Mouse (Mus musculus) olfactory bulb, adult 2 months (tissue): ENCODE measurements around the gene Syt3. TPM values are rescaled to one million over a fixed set of nuclear protein-coding genes. Genes with fewer than 3 reads are reported as not detected.
A peak's percentile ranks its signal among the peaks of the same experiment; 100 is the strongest.

Experiments used
- H3K27ac ChIP-seq: fragments of 200-500 bp; 2 replicates; pipeline ENCODE4 v1.5.1; 2012; ENCODE audit warnings: low read depth, low read length; ENCODE audit not compliant: insufficient read depth
- H3K4me1 ChIP-seq: fragments of 200-500 bp; 2 replicates; pipeline ENCODE4 v1.6.1; 2012; ENCODE audit warnings: low read length; ENCODE audit not compliant: control insufficient read depth, insufficient read depth
- H3K4me3 ChIP-seq: fragments of 200-500 bp; 2 replicates; pipeline ENCODE4 v1.5.1; 2012; ENCODE audit warnings: mild to moderate bottlenecking, low read depth, low read length, moderate library complexity; ENCODE audit not compliant: insufficient read depth
- CTCF ChIP-seq: fragments of 200-500 bp; IDR thresholded peaks from 2 replicates; pipeline ENCODE4 v1.5.1; 2012; ENCODE audit warnings: low read depth, mild to moderate bottlenecking, low read length, moderate library complexity; ENCODE audit not compliant: insufficient read depth
- POLR2A ChIP-seq: fragments of 200-500 bp; IDR thresholded peaks from 2 replicates; pipeline ENCODE4 v1.6.1; 2012; ENCODE audit warnings: mild to moderate bottlenecking, low read depth, low read length, moderate library complexity; ENCODE audit not compliant: insufficient read depth
- WGBS: fragments of 180-500 bp; shearing (Covaris S2); methylation state at CpG from one replicate; pipeline ENCODE4 v1.1.7; 2018; 5-methylcytosine and 5-hydroxymethylcytosine counted together
- polyA plus RNA-seq: library from polyadenylated mRNA; stranded (reverse); fragments of >200 nt; gene quantifications from 2 replicates; pipeline ENCODE4 v1.2.4, GENCODE M21; 2012; ENCODE audit warnings: low replicate concordance; ENCODE audit not compliant: missing spikeins, insufficient read depth, insufficient read length

Syt3 gene
- polyA plus RNA-seq, 1 experiment, result not detected

GRCm38 (mm10) chr7:44356590-44357481 lies 27.1 kb upstream of the Syt3 start:
- H3K27ac ChIP-seq, result no peak overlapping the region
- peaks cover 66% of the 10 kb centered on the region for H3K4me1 ChIP-seq
- H3K4me3 ChIP-seq, result no peak overlapping the region
- 25% methylated on average over 35 of the region's 35 CpGs for WGBS
- TF ChIP-seq CTCF, result no peak
- no peak for TF ChIP-seq POLR2A

GRCm38 (mm10) chr7:44357531-44357930 lies 26.4 kb upstream of the Syt3 start:
- TF ChIP-seq CTCF (no peak), POLR2A (no peak)
- H3K27ac ChIP-seq, result no peak overlapping the region
- no peak overlapping the region for H3K4me3 ChIP-seq
- peaks cover 59% of the 10 kb centered on the region for H3K4me1 ChIP-seq
- 35% methylated on average over 10 of the region's 10 CpGs for WGBS

- peaks cover 54% of the 10 kb centered on the region for H3K4me1 ChIP-seq
- H3K27ac ChIP-seq, result no peak overlapping the region
- TF ChIP-seq CTCF (no peak), POLR2A (no peak)
- H3K4me3 ChIP-seq, result no peak overlapping the region
- 32% methylated on average over 5 of the region's 5 CpGs for WGBS
These were observed 25.9 kb upstream of the Syt3 start for GRCm38 (mm10) chr7:44358012-44358411.

GRCm38 (mm10) chr7:44358886-44359654 lies 24.8 kb upstream of the Syt3 start:
- peak overlapping the region; percentile 43; the same call in 1 of the 2 replicates for H3K27ac ChIP-seq
- 7% methylated on average over 23 of the region's 26 CpGs for WGBS

GRCm38 (mm10) chr7:44359908-44360672 lies 23.8 kb upstream of the Syt3 start:
- no peak for TF ChIP-seq CTCF
- peak; percentile 83 for TF ChIP-seq POLR2A
- H3K4me3 ChIP-seq, result peak overlapping the region; percentile 69
- peaks cover 39% of the 10 kb centered on the region for H3K4me1 ChIP-seq
- H3K27ac ChIP-seq, result peak overlapping the region; percentile 93
- WGBS, result under 1% methylated on average over 54 of the region's 54 CpGs

More at GRCm38 (mm10) chr7:44358886-44359654, 24.8 kb upstream of the Syt3 start:
- 0 out of 2 replicates have a peak overlapping the region, but pooled peaks have one; percentile 9 for H3K4me3 ChIP-seq
- TF ChIP-seq POLR2A (no peak), CTCF (no peak)
- H3K4me1 ChIP-seq, result peaks cover 44% of the 10 kb centered on the region

- 6% methylated on average over 21 of the region's 21 CpGs for WGBS
- peak overlapping the region; percentile 93; the same call in 1 of the 2 replicates for H3K27ac ChIP-seq
- peaks cover 39% of the 10 kb centered on the region for H3K4me1 ChIP-seq
- TF ChIP-seq POLR2A, result no peak
- no peak for TF ChIP-seq CTCF
- peak overlapping the region; percentile 69 for H3K4me3 ChIP-seq
These were observed 23.1 kb upstream of the Syt3 start for GRCm38 (mm10) chr7:44360792-44361301.

GRCm38 (mm10) chr7:44372678-44373077 lies 11.2 kb upstream of the Syt3 start:
- H3K27ac ChIP-seq, result no peak overlapping the region
- peaks cover 11% of the 10 kb centered on the region for H3K4me1 ChIP-seq
- TF ChIP-seq POLR2A (no peak), CTCF (no peak)
- 93% methylated on average over 8 of the region's 8 CpGs for WGBS
- H3K4me3 ChIP-seq, result no peak overlapping the region

- H3K4me3 ChIP-seq, result peak overlapping the region; percentile 41
- peaks cover 11% of the 10 kb centered on the region for H3K4me1 ChIP-seq
- TF ChIP-seq POLR2A (no peak), CTCF (no peak)
- H3K27ac ChIP-seq, result 0 out of 2 replicates have a peak overlapping the region, but pooled peaks have one; percentile 8
- 11% methylated on average over 7 of the region's 7 CpGs for WGBS
These were observed 10.4 kb upstream of the Syt3 start for GRCm38 (mm10) chr7:44373460-44373859.
